Mouse (Mus musculus) bone marrow, adult 2 months (tissue): ENCODE results near the gene Myo1h.

Experiments used
- CTCF ChIP-seq: fragments of 200-500 bp; IDR thresholded peaks from 2 replicates; pipeline ENCODE4 v1.5.1; 2011; ENCODE audit warnings: low read length, control low read depth; ENCODE audit not compliant: control insufficient read depth, insufficient read depth
- POLR2A ChIP-seq: fragments of 200-500 bp; IDR thresholded peaks from 2 replicates; pipeline ENCODE4 v1.6.1; 2011; ENCODE audit warnings: low read depth, mild to moderate bottlenecking, control low read depth, low read length, borderline replicate concordance; ENCODE audit not compliant: control insufficient read depth

GRCm38 (mm10) chr5:114303166-114303565, 14.2 kb downstream of the Myo1h start:
- TF ChIP-seq CTCF (no peak), POLR2A (no peak)
